Mouse (Mus musculus) spleen, adult 2 months (tissue): ENCODE measurements around the gene Fermt2. TPM values are rescaled to one million over a fixed set of nuclear protein-coding genes. Genes with fewer than 3 reads are reported as not detected.

Source experiments
- DNase-seq, 2 experiments: peaks; one replicate each; pipeline versions ENCODE4 v3.0.0 to v3.0.0-alpha.2; 2012 to 2021; ENCODE audit warnings: low spot score in 2 of 2, low read depth in 1 of 2
- H3K27ac ChIP-seq: fragments of 200-500 bp; 2 replicates; pipeline ENCODE4 v1.5.1; 2012; ENCODE audit warnings: low read length, inconsistent platforms; ENCODE audit not compliant: insufficient read depth
- H3K27me3 ChIP-seq: fragments of 200-500 bp; 2 replicates; pipeline ENCODE4 v1.6.1; 2012; ENCODE audit warnings: mild to moderate bottlenecking, moderate library complexity, low read length, inconsistent platforms; ENCODE audit not compliant: control insufficient read depth, insufficient read depth
- H3K36me3 ChIP-seq: fragments of 200-500 bp; 2 replicates; pipeline ENCODE4 v1.6.1; 2012; ENCODE audit warnings: mild to moderate bottlenecking, low read length, inconsistent platforms; ENCODE audit not compliant: control insufficient read depth, insufficient read depth
- H3K4me1 ChIP-seq: fragments of 200-500 bp; 2 replicates; pipeline ENCODE4 v1.6.1; 2011; ENCODE audit warnings: inconsistent platforms; ENCODE audit not compliant: control insufficient read depth, insufficient read depth, insufficient read length
- H3K4me3 ChIP-seq: fragments of 200-500 bp; 2 replicates; pipeline ENCODE4 v1.5.1; 2011; ENCODE audit warnings: mild to moderate bottlenecking, inconsistent platforms; ENCODE audit not compliant: insufficient read depth, insufficient read length; ENCODE audit errors: extremely low read depth
- CTCF ChIP-seq: fragments of 200-500 bp; IDR thresholded peaks from 2 replicates; pipeline ENCODE4 v1.5.1; 2011; ENCODE audit warnings: mild to moderate bottlenecking, inconsistent platforms; ENCODE audit not compliant: insufficient read depth, insufficient read length, insufficient replicate concordance; ENCODE audit errors: extremely low read depth
- POLR2A ChIP-seq: fragments of 200-500 bp; IDR thresholded peaks from 2 replicates; pipeline ENCODE4 v1.6.1; 2011; ENCODE audit warnings: low read depth, low read length, inconsistent platforms
- WGBS: fragments of 180-500 bp; shearing (Covaris S2); methylation state at CpG from one replicate; pipeline ENCODE4 v1.1.7; 2018; 5-methylcytosine and 5-hydroxymethylcytosine counted together
- polyA plus RNA-seq: library from polyadenylated mRNA; depleted of rRNA; stranded (reverse); fragments of >200 nt; gene quantifications from 2 replicates; pipeline ENCODE4 v1.2.3, GENCODE M21; 2012

Gene Fermt2
- polyA plus RNA-seq, 1 experiment: 7.9 TPM

DNA sequence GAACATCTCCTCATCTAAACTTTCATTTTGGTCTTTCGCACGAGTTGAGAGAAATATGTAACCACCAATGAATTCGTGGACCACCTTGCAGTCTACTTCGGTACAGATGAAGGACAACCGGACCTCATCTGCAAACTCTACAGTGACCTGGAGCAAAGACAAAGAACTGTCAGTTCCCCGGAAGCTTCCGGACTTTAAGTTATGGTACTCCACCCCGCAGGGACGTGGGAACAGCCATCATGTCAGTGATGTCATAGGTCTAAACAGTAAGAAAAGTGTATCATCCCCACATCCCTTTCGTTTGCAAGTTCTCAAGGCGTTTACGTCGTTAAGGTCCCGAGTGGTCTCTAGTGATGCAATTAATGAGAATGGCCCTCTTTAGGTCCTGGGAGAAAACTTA is 70.0 kb downstream of the Fermt2 start:
- Histone ChIP-seq H3K27ac (no peak overlapping the region), H3K27me3 (no peaks in the 10 kb centered on the region), H3K4me1 (no peaks in the 10 kb centered on the region), H3K4me3 (no peak overlapping the region), H3K36me3 (no peaks in the 10 kb centered on the region)
- WGBS: 94% methylated on average over 14 of the region's 14 CpGs
- no peak for TF ChIP-seq POLR2A
- no peak for TF ChIP-seq CTCF
- no peak for DNase-seq

DNA sequence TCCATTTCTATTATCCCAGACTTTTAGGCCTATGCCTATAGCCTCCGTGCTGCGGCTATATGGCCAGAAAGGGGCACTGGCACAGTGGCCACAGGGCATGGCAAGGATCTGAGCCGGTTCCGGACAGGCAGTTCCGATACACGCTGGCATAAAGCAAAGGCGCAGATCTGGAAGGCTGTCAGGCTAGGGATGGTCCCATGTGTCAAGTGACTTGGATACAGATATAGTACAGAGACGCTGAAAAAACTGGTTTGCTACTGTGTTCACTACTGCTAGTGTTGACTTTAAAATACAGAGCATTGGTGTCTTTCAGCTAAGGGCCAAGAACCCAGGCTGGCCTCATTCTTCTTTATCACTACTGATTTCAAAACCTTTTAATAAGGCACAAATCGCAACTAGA is 72.9 kb downstream of the Fermt2 start:
- Histone ChIP-seq H3K27me3 (no peaks in the 10 kb centered on the region), H3K4me1 (no peaks in the 10 kb centered on the region), H3K27ac (peak overlapping the region; percentile 16; the same call in 1 of the 2 replicates), H3K36me3 (no peaks in the 10 kb centered on the region), H3K4me3 (no peak overlapping the region)
- no peak for TF ChIP-seq CTCF
- no peak for TF ChIP-seq POLR2A
- 93% methylated on average over 9 of the region's 9 CpGs for WGBS
- DNase-seq: no peak

DNA sequence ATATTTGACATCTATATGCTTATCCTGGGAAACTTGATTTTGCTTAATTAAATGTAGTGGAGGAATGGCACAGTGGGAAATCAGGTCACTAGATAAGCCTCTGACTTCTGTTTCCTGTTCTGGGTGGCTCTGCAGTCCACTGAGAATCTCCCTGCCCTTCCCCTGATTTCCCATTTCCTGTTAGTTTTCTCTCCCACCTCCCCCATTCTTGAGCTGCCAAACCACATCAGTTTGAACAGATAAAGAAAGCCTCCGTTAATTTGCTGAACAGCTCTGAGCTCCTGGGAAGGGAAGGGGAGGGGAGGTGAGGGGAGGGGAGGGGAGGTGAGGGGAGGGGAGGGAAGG is 73.4 kb downstream of the Fermt2 start:
- TF ChIP-seq CTCF (no peak), POLR2A (no peak)
- H3K36me3 ChIP-seq: no peaks in the 10 kb centered on the region
- H3K4me1 ChIP-seq: no peaks in the 10 kb centered on the region
- H3K4me3 ChIP-seq: no peak overlapping the region
- H3K27ac ChIP-seq: no peak overlapping the region
- 22% methylated on average over 1 of the region's 1 CpGs for WGBS
- no peak for DNase-seq
- H3K27me3 ChIP-seq: no peaks in the 10 kb centered on the region

DNA sequence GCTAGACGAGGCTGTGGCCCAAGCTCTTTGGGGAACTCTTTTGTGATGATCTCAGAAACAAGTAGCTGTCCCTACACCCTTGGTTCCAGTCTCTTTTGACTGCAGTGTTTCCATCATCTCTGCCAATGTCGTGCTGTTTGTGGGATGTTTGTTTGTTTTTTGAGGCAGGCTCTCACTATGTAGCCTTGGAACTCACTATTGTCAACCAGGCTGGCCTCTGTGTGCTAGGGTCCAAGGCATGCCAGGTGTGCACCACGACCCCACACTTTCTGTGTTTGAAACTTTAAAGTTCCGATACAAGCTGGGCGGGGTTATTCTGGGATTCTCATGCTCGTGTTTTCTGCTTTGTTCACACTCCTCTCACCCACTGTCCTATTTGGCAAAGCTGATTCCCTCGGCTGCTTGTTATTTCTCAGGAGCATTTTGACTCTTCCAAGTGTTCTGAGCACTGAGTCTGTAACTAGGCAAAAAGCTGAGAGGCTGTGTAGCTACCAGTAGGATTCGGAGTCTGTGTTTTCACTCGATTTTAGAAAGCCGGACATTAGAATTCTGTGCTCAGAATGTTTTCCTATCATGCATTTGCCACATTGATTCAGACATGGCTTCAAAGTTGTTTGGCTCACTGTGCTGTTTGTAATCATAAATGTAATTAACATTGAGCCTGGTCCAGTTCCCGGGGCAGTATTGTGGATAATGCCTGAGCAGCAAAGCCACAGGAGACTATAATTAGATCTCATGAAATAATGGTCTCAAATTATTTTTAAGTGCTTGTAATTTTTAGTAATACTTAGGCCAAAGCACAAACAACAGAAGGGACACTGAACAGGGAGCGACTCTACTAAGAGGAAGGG is 74.0 kb downstream of the Fermt2 start:
- no peak overlapping the region for H3K4me3 ChIP-seq
- H3K27me3 ChIP-seq: no peaks in the 10 kb centered on the region
- TF ChIP-seq CTCF: no peak
- no peak for TF ChIP-seq POLR2A
- WGBS: 76% methylated on average over 12 of the region's 12 CpGs
- no peaks in the 10 kb centered on the region for H3K36me3 ChIP-seq
- no peaks in the 10 kb centered on the region for H3K4me1 ChIP-seq
- no peak overlapping the region for H3K27ac ChIP-seq
- no peak for DNase-seq

DNA sequence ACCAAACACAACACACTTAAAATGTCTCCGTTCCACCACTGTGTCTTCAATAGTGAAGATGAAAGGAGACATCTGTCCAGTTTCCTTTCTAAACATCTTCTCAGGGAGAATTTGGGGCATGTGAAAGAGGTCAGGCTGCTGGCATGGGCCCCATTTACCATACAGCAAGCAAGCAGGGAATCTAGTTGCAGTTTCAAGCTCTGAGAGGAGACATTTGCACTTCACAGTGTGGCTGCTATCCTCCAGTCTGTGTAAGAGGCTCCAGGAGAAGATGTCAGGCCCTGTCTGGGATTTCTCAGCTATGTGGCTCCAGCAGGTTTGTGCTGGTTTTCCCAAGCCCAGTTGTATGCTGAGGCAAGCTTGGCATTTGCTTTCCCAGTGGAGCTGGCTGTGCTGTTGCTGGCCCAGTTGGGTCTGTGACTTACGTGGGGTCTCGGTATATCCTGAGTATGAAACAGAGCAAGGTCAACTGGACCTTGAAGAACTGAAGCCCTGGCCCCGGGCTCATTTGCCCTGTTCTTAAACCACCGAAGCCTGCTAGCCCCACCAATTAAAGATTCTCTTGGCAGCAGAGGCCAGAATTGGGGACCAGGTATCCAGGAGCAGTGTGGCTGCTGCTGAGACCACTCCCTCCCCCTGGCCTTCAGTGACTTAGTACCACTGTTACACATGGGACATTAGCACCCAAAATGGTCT is 76.2 kb downstream of the Fermt2 start:
- Histone ChIP-seq H3K36me3 (no peaks in the 10 kb centered on the region), H3K4me1 (no peaks in the 10 kb centered on the region), H3K27ac (no peak overlapping the region), H3K4me3 (no peak overlapping the region), H3K27me3 (no peaks in the 10 kb centered on the region)
- TF ChIP-seq CTCF (no peak), POLR2A (no peak)
- DNase-seq: no peak
- WGBS: 82% methylated on average over 5 of the region's 5 CpGs

DNA sequence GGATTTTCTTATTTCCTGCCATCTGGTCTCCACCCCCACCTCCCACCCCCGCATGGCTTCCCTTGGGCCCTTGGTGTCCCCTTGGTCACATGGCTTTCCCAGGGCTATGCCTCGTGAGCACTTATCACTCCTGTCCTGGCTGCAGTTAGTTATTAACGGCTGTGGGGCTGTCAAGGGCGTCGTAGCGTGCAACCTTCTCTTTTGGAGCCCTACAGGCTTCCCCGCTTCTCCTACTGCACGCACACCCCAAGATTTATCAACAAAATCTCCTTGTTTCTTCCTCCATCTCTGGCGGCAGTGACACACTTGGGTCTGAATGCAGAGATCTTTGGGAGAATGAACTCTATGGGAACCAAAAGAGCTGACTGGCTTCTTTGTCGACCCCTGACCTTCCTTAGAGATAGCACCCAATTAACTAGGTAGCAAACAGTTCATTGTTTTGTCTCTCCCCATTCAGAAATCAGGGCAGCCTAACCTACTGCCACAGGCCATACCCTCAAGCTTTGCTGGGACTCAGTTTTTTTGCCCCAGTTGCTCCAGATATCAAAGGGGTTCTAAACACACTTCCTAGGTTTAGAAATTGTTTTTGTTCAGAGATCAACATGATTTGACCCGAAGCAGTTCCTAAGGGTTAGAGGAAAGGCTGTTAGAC is 76.9 kb downstream of the Fermt2 start:
- no peak overlapping the region for H3K4me3 ChIP-seq
- no peaks in the 10 kb centered on the region for H3K27me3 ChIP-seq
- TF ChIP-seq POLR2A: no peak
- TF ChIP-seq CTCF: no peak
- WGBS: 35% methylated on average over 11 of the region's 11 CpGs
- DNase-seq: no peak
- no peaks in the 10 kb centered on the region for H3K36me3 ChIP-seq
- H3K27ac ChIP-seq: no peak overlapping the region
- H3K4me1 ChIP-seq: no peaks in the 10 kb centered on the region

DNA sequence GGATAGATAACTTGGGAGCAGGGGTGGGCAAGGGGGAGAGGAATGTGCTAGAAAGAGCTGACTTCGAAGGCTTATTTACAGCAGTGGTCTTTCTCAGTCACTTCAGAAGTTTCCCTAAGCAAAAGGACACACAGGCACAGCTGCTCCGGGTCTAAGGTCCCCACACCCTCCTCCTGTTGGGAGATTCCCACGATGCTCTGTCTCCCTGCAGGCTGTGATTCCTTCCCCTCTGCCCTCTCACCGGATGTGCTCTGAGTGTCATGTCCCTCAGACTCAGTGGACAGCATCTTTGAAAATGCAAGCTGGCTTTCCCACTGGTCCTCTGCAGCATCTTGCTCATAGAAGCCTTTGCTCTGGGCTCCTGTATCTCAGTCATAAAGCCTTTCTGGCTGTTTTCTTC is 77.8 kb downstream of the Fermt2 start:
- Histone ChIP-seq H3K27me3 (no peaks in the 10 kb centered on the region), H3K4me3 (no peak overlapping the region), H3K27ac (0 out of 2 replicates have a peak overlapping the region, but pooled peaks have one; percentile 9), H3K36me3 (no peaks in the 10 kb centered on the region), H3K4me1 (no peaks in the 10 kb centered on the region)
- DNase-seq: no peak
- WGBS: 67% methylated on average over 4 of the region's 4 CpGs
- no peak for TF ChIP-seq CTCF
